Mouse (Mus musculus): ENCODE measurements around the gene Pmepa1.

DNA sequence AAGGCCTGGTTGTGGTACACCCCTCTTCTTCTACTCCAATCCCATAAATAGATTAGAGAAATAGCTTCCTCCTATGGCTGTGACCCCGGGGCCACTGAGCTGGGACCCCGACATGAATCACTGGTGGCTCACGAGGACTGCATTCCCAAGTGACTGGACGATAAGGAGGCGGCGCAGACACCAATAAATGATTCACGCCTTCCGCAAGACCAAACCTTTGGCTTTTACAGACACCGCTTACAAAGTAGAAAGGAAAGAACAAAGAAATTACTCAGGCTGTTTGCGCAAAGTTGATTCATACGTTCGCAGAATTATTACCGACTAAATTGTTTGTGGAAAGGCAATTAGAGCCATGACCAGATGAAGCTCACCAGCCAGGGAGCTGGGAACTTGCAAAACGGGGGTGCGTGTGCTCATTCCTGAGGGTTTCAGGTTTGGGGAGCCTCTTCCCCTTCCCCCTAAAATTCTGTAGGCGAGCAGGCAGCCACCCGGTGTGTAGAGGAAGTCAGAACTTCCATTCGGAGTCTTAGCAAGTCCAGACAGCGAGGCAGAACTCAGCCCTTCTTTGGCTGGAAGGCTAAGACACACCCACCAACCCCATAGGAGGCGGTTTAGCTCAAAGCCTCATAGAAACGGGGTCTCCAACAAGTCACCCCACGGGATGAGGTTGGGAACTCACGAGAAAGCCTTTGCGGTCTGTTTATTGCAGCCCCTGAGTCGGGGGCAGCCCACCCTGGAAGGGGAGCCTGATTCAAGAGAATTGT lies 9.8 kb downstream of the Pmepa1 start:
- TF ChIP-seq POLR2A (IDR thresholded peaks at IDR 0.05; ENCODE audit: extremely low read depth, insufficient read depth, low read length), result no peak
- no peak for TF ChIP-seq CTCF (IDR thresholded peaks at IDR 0.05; ENCODE audit: low read depth, low read length)

All from liver, adult 2 months (tissue).